Mouse (Mus musculus) liver, postnatal 0 days (tissue): ENCODE data around the gene Cep55. TPM values are rescaled to one million over a fixed set of nuclear protein-coding genes. Genes with fewer than 3 reads are reported as not detected.
A peak's percentile ranks its signal among the peaks of the same experiment; 100 is the strongest.

Source experiments
- ATAC-seq: fragments of 200-750 bp; cut with Nextera tagmentation; 2 replicates; pipeline ENCODE4 v1.8.0; 2017; ENCODE audit warnings: mild to moderate bottlenecking, moderate library complexity
- DNase-seq: peaks from one replicate; pipeline ENCODE4 v3.0.0-alpha.2; 2016
- H3K27ac ChIP-seq: fragments of 300-500 bp; sonication (generic); 2 replicates; pipeline ENCODE4 v1.5.1; 2014; ENCODE audit warnings: antibody characterized with exemption, moderate library complexity, mild to moderate bottlenecking, low read depth
- H3K27me3 ChIP-seq: fragments of 300-500 bp; sonication (generic); 2 replicates; pipeline ENCODE4 v1.6.1; 2014; ENCODE audit warnings: low read length, control low read depth, mixed read lengths; ENCODE audit not compliant: insufficient read depth
- H3K36me3 ChIP-seq: fragments of 300-500 bp; sonication (generic); replicated peaks from 2 replicates; pipeline ENCODE4 v1.6.1; 2014; ENCODE audit warnings: mild to moderate bottlenecking, control low read depth, low read length, moderate library complexity, mixed read lengths; ENCODE audit not compliant: insufficient read depth
- H3K4me1 ChIP-seq: fragments of 300-500 bp; sonication (generic); 2 replicates; pipeline ENCODE4 v1.6.1; 2014; ENCODE audit warnings: antibody characterized with exemption, mild to moderate bottlenecking, control low read depth; ENCODE audit not compliant: insufficient read depth
- H3K4me2 ChIP-seq: fragments of 300-500 bp; sonication (generic); 2 replicates; pipeline ENCODE4 v1.6.1; 2014; ENCODE audit warnings: low read depth, mild to moderate bottlenecking, low read length, moderate library complexity, mixed read lengths
- H3K4me3 ChIP-seq: fragments of 300-500 bp; sonication (generic); 2 replicates; pipeline ENCODE4 v1.5.1; 2014; ENCODE audit warnings: low read depth, low read length
- H3K9ac ChIP-seq: fragments of 300-500 bp; sonication (generic); replicated peaks from 2 replicates; pipeline ENCODE4 v1.6.1; 2014; ENCODE audit warnings: mild to moderate bottlenecking, moderate library complexity
- H3K9me3 ChIP-seq: fragments of 300-500 bp; sonication (generic); 2 replicates; pipeline ENCODE4 v1.6.1; 2016; ENCODE audit warnings: mild to moderate bottlenecking, control low read depth, low read length, mixed read lengths
- CTCF ChIP-seq: sonication (generic); IDR thresholded peaks from 2 replicates; pipeline ENCODE4 v1.5.1; 2016; ENCODE audit warnings: antibody characterized with exemption, low read depth
- EP300 ChIP-seq: IDR thresholded peaks from 2 replicates; pipeline ENCODE4 v1.6.1; 2016; ENCODE audit warnings: antibody characterized with exemption, low read depth, mild to moderate bottlenecking
- WGBS: fragments of 180-500 bp; shearing (Covaris S2); extraction: QIAGEN DNeasy Blood & Tissue Kit; methylation state at CpG from one replicate; pipeline ENCODE4 v1.1.7; 2014; ENCODE audit not compliant: insufficient replicate concordance; 5-methylcytosine and 5-hydroxymethylcytosine counted together
- polyA plus RNA-seq: library from polyadenylated mRNA; unstranded; fragments of >200 nt; fragmentation: Nextera tagmentation; extraction: Ambion mirVana; gene quantifications from 2 replicates; pipeline ENCODE4 v1.2.1, GENCODE M21; 2015

Cep55 gene
- polyA plus RNA-seq, 1 experiment from 2014 or later, result 3.3 TPM

- Histone ChIP-seq H3K27ac (peak overlapping the region; percentile 78; the same call in 1 of the 2 replicates), H3K4me3 (no peak overlapping the region), H3K27me3 (no peaks in the 10 kb centered on the region), H3K9me3 (no peaks in the 10 kb centered on the region), H3K9ac (no peak overlapping the region), H3K36me3 (no peaks in the 10 kb centered on the region), H3K4me1 (peaks cover 41% of the 10 kb centered on the region), H3K4me2 (no peak overlapping the region)
- WGBS, result 69% methylated on average over 3 of the region's 3 CpGs
- DNase-seq, result no peak
- ATAC-seq, result no peak
- TF ChIP-seq EP300 (no peak), CTCF (no peak)
Observed at GRCm38 (mm10) chr19:38029871-38030270, 24.9 kb upstream of the Cep55 start.

GRCm38 (mm10) chr19:38030673-38031137 is 24.1 kb upstream of the Cep55 start:
- no peak overlapping the region for H3K27ac ChIP-seq
- DNase-seq (no peak), ATAC-seq (no peak)
- no peak overlapping the region for H3K4me3 ChIP-seq
- no peaks in the 10 kb centered on the region for H3K36me3 ChIP-seq
- H3K4me2 ChIP-seq, result no peak overlapping the region
- TF ChIP-seq EP300, result no peak
- TF ChIP-seq CTCF, result no peak
- H3K9me3 ChIP-seq, result no peaks in the 10 kb centered on the region
- H3K4me1 ChIP-seq, result peaks cover 35% of the 10 kb centered on the region
- H3K9ac ChIP-seq, result no peak overlapping the region
- 3% methylated on average over 12 of the region's 23 CpGs for WGBS
- H3K27me3 ChIP-seq, result no peaks in the 10 kb centered on the region

GRCm38 (mm10) chr19:38031144-38031543 is 23.7 kb upstream of the Cep55 start:
- no peak overlapping the region for H3K9ac ChIP-seq
- H3K4me1 ChIP-seq, result peaks cover 34% of the 10 kb centered on the region
- ATAC-seq, result no peak
- DNase-seq, result no peak
- H3K9me3 ChIP-seq, result no peaks in the 10 kb centered on the region
- H3K36me3 ChIP-seq, result no peaks in the 10 kb centered on the region
- no peak overlapping the region for H3K4me2 ChIP-seq
- H3K27ac ChIP-seq, result no peak overlapping the region
- WGBS, result 49% methylated on average over 9 of the region's 9 CpGs
- no peak overlapping the region for H3K4me3 ChIP-seq
- no peak for TF ChIP-seq CTCF
- TF ChIP-seq EP300, result no peak
- H3K27me3 ChIP-seq, result no peaks in the 10 kb centered on the region

GRCm38 (mm10) chr19:38032993-38033734 is 21.6 kb upstream of the Cep55 start:
- Histone ChIP-seq H3K4me2 (no peak overlapping the region), H3K36me3 (no peaks in the 10 kb centered on the region), H3K27me3 (no peaks in the 10 kb centered on the region), H3K4me1 (peaks cover 22% of the 10 kb centered on the region), H3K27ac (no peak overlapping the region), H3K9me3 (no peaks in the 10 kb centered on the region), H3K9ac (no peak overlapping the region), H3K4me3 (no peak overlapping the region)
- TF ChIP-seq CTCF (no peak), EP300 (no peak)
- no peak for DNase-seq
- ATAC-seq, result no peak
- 67% methylated on average over 15 of the region's 15 CpGs for WGBS

GRCm38 (mm10) chr19:38033735-38034057 is 21.1 kb upstream of the Cep55 start:
- H3K4me2 ChIP-seq, result no peak overlapping the region
- peaks cover 22% of the 10 kb centered on the region for H3K4me1 ChIP-seq
- H3K27me3 ChIP-seq, result no peaks in the 10 kb centered on the region
- TF ChIP-seq EP300 (no peak), CTCF (no peak)
- no peak overlapping the region for H3K27ac ChIP-seq
- 30% methylated on average over 2 of the region's 2 CpGs for WGBS
- H3K4me3 ChIP-seq, result no peak overlapping the region
- ATAC-seq, result no peak
- H3K9ac ChIP-seq, result no peak overlapping the region
- no peaks in the 10 kb centered on the region for H3K36me3 ChIP-seq
- H3K9me3 ChIP-seq, result no peaks in the 10 kb centered on the region
- no peak for DNase-seq

GRCm38 (mm10) chr19:38034696-38035095 is 20.1 kb upstream of the Cep55 start:
- no peak for DNase-seq
- peaks cover 18% of the 10 kb centered on the region for H3K4me1 ChIP-seq
- H3K27ac ChIP-seq, result no peak overlapping the region
- WGBS, result 67% methylated on average over 2 of the region's 2 CpGs
- no peak overlapping the region for H3K4me3 ChIP-seq
- H3K9ac ChIP-seq, result no peak overlapping the region
- no peaks in the 10 kb centered on the region for H3K9me3 ChIP-seq
- no peak for ATAC-seq
- no peaks in the 10 kb centered on the region for H3K36me3 ChIP-seq
- TF ChIP-seq CTCF (no peak), EP300 (no peak)
- no peak overlapping the region for H3K4me2 ChIP-seq
- no peaks in the 10 kb centered on the region for H3K27me3 ChIP-seq

GRCm38 (mm10) chr19:38035766-38036165 is 19.0 kb upstream of the Cep55 start:
- Histone ChIP-seq H3K9me3 (no peaks in the 10 kb centered on the region), H3K4me2 (no peak overlapping the region), H3K9ac (no peak overlapping the region), H3K36me3 (no peaks in the 10 kb centered on the region), H3K4me1 (peaks cover 9% of the 10 kb centered on the region), H3K27me3 (no peaks in the 10 kb centered on the region), H3K4me3 (no peak overlapping the region), H3K27ac (no peak overlapping the region)
- no peak for DNase-seq
- ATAC-seq, result no peak
- TF ChIP-seq CTCF (no peak), EP300 (no peak)
- WGBS, result 51% methylated on average over 2 of the region's 2 CpGs
